Mouse (Mus musculus) liver, embryonic 14.5 days (tissue): Measurements from ENCODE around the gene Zfp661. TPM values are rescaled to one million over a fixed set of nuclear protein-coding genes. Genes with fewer than 3 reads are reported as not detected.

Experiments
- ATAC-seq: fragments of 200-750 bp; cut with Nextera tagmentation; 2 replicates; pipeline ENCODE4 v1.8.0; 2017; ENCODE audit warnings: moderate number of reproducible peaks, mild to moderate bottlenecking, moderate library complexity; ENCODE audit not compliant: insufficient read depth
- DNase-seq, 3 experiments: peaks; one replicate each; pipeline ENCODE4 v3.0.0-alpha.2; 2012 to 2013; ENCODE audit warnings: low read depth in 3 of 3, low spot score in 3 of 3
- H3K27ac ChIP-seq: fragments of 300-500 bp; sonication (generic); 2 replicates; pipeline ENCODE4 v1.5.1; 2014; ENCODE audit warnings: moderate library complexity, mild to moderate bottlenecking, control low read depth, inconsistent platforms
- H3K27me3 ChIP-seq: fragments of 300-500 bp; sonication (generic); 2 replicates; pipeline ENCODE4 v1.6.1; 2014; ENCODE audit warnings: mild to moderate bottlenecking, low read length, moderate library complexity; ENCODE audit not compliant: control insufficient read depth, insufficient read depth
- H3K36me3 ChIP-seq: fragments of 300-500 bp; sonication (generic); replicated peaks from 2 replicates; pipeline ENCODE4 v1.6.1; 2014; ENCODE audit warnings: low read depth; ENCODE audit not compliant: control insufficient read depth, insufficient read depth
- H3K4me1 ChIP-seq, 2 experiments: fragments of 200-500 bp in 1 of 2; fragments of 300-500 bp in 1 of 2; sonication (generic) in 1 of 2; replicated peaks; 2 replicates each; pipeline ENCODE4 v1.6.1; 2012 to 2014; ENCODE audit warnings: antibody characterized with exemption in 1 of 2, inconsistent platforms in 1 of 2, low read length in 1 of 2; ENCODE audit not compliant: control insufficient read depth in 2 of 2, insufficient read depth in 2 of 2
- H3K4me2 ChIP-seq: fragments of 300-500 bp; sonication (generic); 2 replicates; pipeline ENCODE4 v1.6.1; 2014; ENCODE audit warnings: low read depth, mild to moderate bottlenecking, control low read depth, moderate library complexity
- H3K4me3 ChIP-seq, 2 experiments: fragments of 200-500 bp in 1 of 2; fragments of 300-500 bp in 1 of 2; sonication (generic) in 1 of 2; 2 replicates each; pipeline ENCODE4 v1.5.1; 2012 to 2014; ENCODE audit warnings: low read depth in 2 of 2, low read length in 2 of 2, mild to moderate bottlenecking in 2 of 2, control low read depth in 1 of 2, inconsistent platforms in 1 of 2, moderate library complexity in 1 of 2; ENCODE audit not compliant: insufficient read depth in 1 of 2
- H3K9ac ChIP-seq: fragments of 300-500 bp; sonication (generic); replicated peaks from 2 replicates; pipeline ENCODE4 v1.6.1; 2014; ENCODE audit warnings: mild to moderate bottlenecking, control low read depth, moderate library complexity
- H3K9me3 ChIP-seq: fragments of 300-500 bp; sonication (generic); 2 replicates; pipeline ENCODE4 v1.6.1; 2016; ENCODE audit warnings: low read length, mixed read lengths; ENCODE audit not compliant: control insufficient read depth
- CTCF ChIP-seq: IDR thresholded peaks from 2 replicates; pipeline ENCODE4 v1.5.1; 2016; ENCODE audit warnings: antibody characterized with exemption, low read depth, control low read depth
- EP300 ChIP-seq: IDR thresholded peaks from 2 replicates; pipeline ENCODE4 v1.6.1; 2016; ENCODE audit warnings: antibody characterized with exemption, low read depth
- WGBS: fragments of 180-500 bp; shearing (Covaris S2); extraction: QIAGEN DNeasy Blood & Tissue Kit; methylation state at CpG from one replicate; pipeline ENCODE4 v1.1.7; 2014; ENCODE audit not compliant: insufficient replicate concordance; 5-methylcytosine and 5-hydroxymethylcytosine counted together
- polyA plus RNA-seq, 2 experiments: library from polyadenylated mRNA; depleted of rRNA in 1 of 2; stranded (reverse) in 1 of 2; unstranded in 1 of 2; fragments of >200 nt; fragmentation: Nextera tagmentation in 1 of 2; extraction: Ambion mirVana in 1 of 2; gene quantifications; 2 replicates each; pipeline versions ENCODE4 v1.2.1 to v1.2.3; 2012 to 2014

Gene Zfp661
- polyA plus RNA-seq, 2 experiments = 0.83 to 1.1 TPM

- H3K4me2 ChIP-seq = no peak overlapping the region
- no peak overlapping the region for H3K9ac ChIP-seq
- peaks cover 33% of the 10 kb centered on the region for H3K27me3 ChIP-seq
- no peaks in the 10 kb centered on the region for H3K9me3 ChIP-seq
- 56% methylated on average over 2 of the region's 2 CpGs for whole genome bisulfite sequencing
- DNase-seq (no peak), ATAC-seq (no peak)
- H3K36me3 ChIP-seq = no peaks in the 10 kb centered on the region
- H3K27ac ChIP-seq = no peak overlapping the region
- TF ChIP-seq EP300 (no peak), CTCF (no peak)
- H3K4me3 ChIP-seq = no peak overlapping the region
- no peaks in the 10 kb centered on the region; a peak in 1 of 4 replicates for H3K4me1 ChIP-seq
These were observed 45.2 kb downstream of the Zfp661 start for GRCm38 (mm10) chr2:127541697-127542096.

- H3K9ac ChIP-seq = no peak within 1 kb of the TSS
- peaks cover 33% of the 10 kb centered on the region for H3K27me3 ChIP-seq
- ATAC-seq (no peak), DNase-seq (no peak)
- WGBS = 9% methylated on average over 29 of the region's 29 CpGs
- no peak within 1 kb of the TSS for H3K27ac ChIP-seq
- H3K4me3 ChIP-seq = no peak within 1 kb of the TSS
- TF ChIP-seq CTCF = no peak
- TF ChIP-seq EP300 = no peak
- H3K36me3 ChIP-seq = no peaks in the 10 kb centered on the region
- H3K9me3 ChIP-seq = no peaks in the 10 kb centered on the region
- H3K4me2 ChIP-seq = no peak within 1 kb of the TSS
- no peaks in the 10 kb centered on the region for H3K4me1 ChIP-seq
These were observed 45.7 kb downstream of the Zfp661 start, which contains the start of gene Prom2 for GRCm38 (mm10) chr2:127541185-127541584. Gene Prom2 (minus strand): TSS chr2:127541467.

- H3K36me3 ChIP-seq = no peaks in the 10 kb centered on the region
- no peaks in the 10 kb centered on the region for H3K9me3 ChIP-seq
- no peak overlapping the region for H3K4me2 ChIP-seq
- TF ChIP-seq EP300 = no peak
- peak; percentile 62 for TF ChIP-seq CTCF
- H3K9ac ChIP-seq = no peak overlapping the region
- H3K4me1 ChIP-seq = no peaks in the 10 kb centered on the region
- H3K27me3 ChIP-seq = peaks cover 33% of the 10 kb centered on the region
- no peak overlapping the region for H3K4me3 ChIP-seq
- H3K27ac ChIP-seq = no peak overlapping the region
- DNase-seq = no peak
- 19% methylated on average over 4 of the region's 4 CpGs for WGBS
- no peak for ATAC-seq
These were observed 47.4 kb downstream of the Zfp661 start for GRCm38 (mm10) chr2:127539494-127539893.

DNA sequence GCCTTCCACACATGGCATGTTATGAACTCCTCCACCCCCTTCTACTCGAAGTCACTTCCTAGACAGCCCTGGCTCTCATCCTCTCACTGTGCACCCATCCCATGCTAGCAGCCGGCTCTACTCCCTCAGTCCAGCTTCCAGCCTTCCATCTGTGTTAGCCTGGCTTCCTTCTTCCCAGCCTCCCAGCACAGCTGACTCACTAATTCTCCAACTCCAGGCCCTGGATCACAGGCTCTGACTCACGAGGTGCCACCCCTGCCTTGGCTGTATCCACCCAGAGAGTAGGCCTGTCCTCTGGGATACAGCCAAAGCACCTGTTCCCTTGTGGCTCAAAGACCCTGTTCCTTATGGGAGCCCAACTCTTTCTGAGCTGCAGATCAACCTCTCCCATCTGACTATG is 49.3 kb downstream of the Zfp661 start:
- Histone ChIP-seq H3K4me2 (no peak overlapping the region), H3K27me3 (peaks cover 31% of the 10 kb centered on the region), H3K27ac (no peak overlapping the region), H3K4me3 (no peak overlapping the region), H3K4me1 (no peaks in the 10 kb centered on the region), H3K36me3 (no peaks in the 10 kb centered on the region), H3K9me3 (no peaks in the 10 kb centered on the region), H3K9ac (no peak overlapping the region)
- whole genome bisulfite sequencing = 35% methylated on average over 3 of the region's 3 CpGs
- DNase-seq (no peak), ATAC-seq (no peak)
- no peak for TF ChIP-seq EP300
- TF ChIP-seq CTCF = no peak

DNA sequence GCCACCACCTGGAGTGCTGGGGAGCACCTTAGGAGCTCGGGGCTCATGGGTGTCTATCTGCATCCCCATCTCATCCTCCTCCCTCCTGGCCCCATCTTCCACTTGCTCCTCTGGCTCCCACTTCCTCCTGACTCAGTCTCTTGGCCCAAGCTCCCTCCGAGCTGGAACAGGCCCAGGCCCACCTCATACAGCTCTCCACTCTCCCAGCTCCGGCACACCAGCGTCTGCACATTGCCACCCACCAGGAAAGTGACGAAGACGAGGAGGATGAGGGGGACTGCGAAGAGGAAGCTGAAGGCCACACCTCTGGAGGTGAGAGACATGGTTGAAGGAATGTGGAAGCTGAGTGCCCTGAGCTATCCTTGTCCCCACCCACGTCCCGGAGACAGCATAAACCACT is 51.5 kb downstream of the Zfp661 start:
- H3K9me3 ChIP-seq = no peaks in the 10 kb centered on the region
- no peak overlapping the region for H3K4me2 ChIP-seq
- H3K9ac ChIP-seq = no peak overlapping the region
- no peak overlapping the region for H3K4me3 ChIP-seq
- no peaks in the 10 kb centered on the region for H3K36me3 ChIP-seq
- peaks cover 11% of the 10 kb centered on the region for H3K27me3 ChIP-seq
- H3K4me1 ChIP-seq = no peaks in the 10 kb centered on the region
- DNase-seq (no peak), ATAC-seq (no peak)
- H3K27ac ChIP-seq = no peak overlapping the region
- WGBS = 53% methylated on average over 9 of the region's 9 CpGs
- no peak for TF ChIP-seq EP300
- TF ChIP-seq CTCF = no peak

GRCm38 (mm10) chr2:127532379-127532778 is 54.5 kb downstream of the Zfp661 start:
- Histone ChIP-seq H3K9ac (no peak overlapping the region), H3K27me3 (no peaks in the 10 kb centered on the region), H3K4me1 (no peaks in the 10 kb centered on the region), H3K9me3 (no peaks in the 10 kb centered on the region), H3K36me3 (no peaks in the 10 kb centered on the region), H3K4me2 (no peak overlapping the region), H3K27ac (no peak overlapping the region), H3K4me3 (no peak overlapping the region)
- 10% methylated on average over 9 of the region's 9 CpGs for WGBS
- TF ChIP-seq EP300 = no peak
- no peak for TF ChIP-seq CTCF
- DNase-seq = no peak
- no peak for ATAC-seq
